Mouse (Mus musculus) brain, adult 10 weeks (tissue): ENCODE data around the gene Rhox2h. TPM values are rescaled to one million over a fixed set of nuclear protein-coding genes. Genes with fewer than 3 reads are reported as not detected.

Source experiments
- polyA plus RNA-seq: library from polyadenylated mRNA; stranded (reverse); fragments of 350-450 nt; fragmentation: Illumina TruSeq; extraction: RNeasy Lipid Tissue Mini Kit (QIAGEN cat#74804); gene quantifications from one replicate; pipeline ENCODE4 v1.2.3, GENCODE M21; 2015; ENCODE audit warnings: low read depth, low replicate concordance

The Rhox2h gene
- polyA plus RNA-seq, result not detected

DNA sequence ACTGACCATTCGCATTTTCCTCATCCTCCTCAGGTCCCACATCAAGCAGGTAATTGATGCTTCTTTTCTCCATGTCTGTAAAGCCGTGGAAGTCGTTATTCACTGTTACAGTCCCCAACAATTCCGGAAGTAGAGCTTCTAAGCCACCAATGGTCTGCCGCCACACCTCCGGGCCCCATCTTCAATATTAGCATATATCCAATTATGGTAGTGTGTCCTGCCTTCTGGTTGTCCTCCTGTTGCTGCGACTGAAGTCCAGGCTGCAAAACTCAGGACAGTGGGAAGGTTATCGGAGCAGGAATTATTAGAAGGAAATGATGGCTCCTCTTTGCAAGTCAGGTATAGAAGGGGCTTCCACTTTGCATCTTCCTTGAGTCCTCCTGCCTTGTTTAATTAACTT is at the start of gene Rhox2h:
Gene Rhox2h (minus strand): TSS at position 101 of the 400 bp plus-strand sequence.

DNA sequence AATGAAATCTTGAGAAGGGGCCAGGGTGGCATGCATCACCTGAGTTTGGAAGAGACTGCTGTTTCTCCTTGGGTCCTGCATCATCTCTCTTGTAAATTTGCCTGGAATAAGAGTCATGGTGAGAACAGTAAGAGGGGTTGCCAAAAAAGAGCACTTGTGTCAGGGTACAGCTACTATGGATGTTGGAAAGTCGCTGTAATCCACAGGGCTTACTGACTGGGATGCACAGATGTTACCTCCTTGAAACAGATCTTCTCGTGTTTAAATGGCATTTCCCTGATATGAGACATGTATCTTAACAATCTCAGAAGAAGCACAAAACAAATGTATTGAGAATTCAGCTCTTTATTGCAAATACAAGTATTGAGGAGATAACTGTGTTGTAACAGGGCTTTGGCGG is 4.4 kb downstream of the Rhox2h start, which contains the start of gene Rhox3h:
Gene Rhox3h (minus strand): TSS at position 101 of the 400 bp plus-strand sequence.

DNA sequence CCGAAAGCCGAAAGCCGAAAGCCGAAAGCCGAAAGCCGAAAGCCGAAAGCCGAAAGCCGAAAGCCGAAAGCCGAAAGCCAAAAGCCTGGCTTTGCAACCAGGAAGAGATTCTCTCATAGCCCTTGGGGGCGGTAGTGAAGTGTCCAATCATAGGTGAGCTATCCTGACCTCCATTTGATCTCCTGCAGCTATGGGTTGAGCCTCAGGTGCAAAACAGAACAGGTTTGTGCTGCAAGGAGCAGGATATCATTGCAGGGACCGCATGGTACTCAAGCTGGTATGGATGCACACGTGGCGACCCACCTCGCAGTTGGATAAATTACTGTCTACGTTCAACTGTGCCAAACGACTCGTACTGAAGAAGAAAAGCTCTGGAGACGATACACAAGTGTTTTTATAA is 21.9 kb downstream of the Rhox2h start, which contains the start of gene Rhox4g:
Gene Rhox4g (minus strand): TSS at position 101 of the 400 bp plus-strand sequence.

GRCm38 (mm10) chrX:37643370-37643769 is 29.7 kb downstream of the Rhox2h start, which contains the start of gene Rhox2g:
TSS of gene Rhox2g (minus strand) at chrX:37643470.

GRCm38 (mm10) chrX:37628512-37628911 is 44.6 kb downstream of the Rhox2h start, which contains the start of gene Rhox3g:
TSS of gene Rhox3g (minus strand) at chrX:37628612.

Other genes starting within 250 kb of the Rhox2h start
- gene Rhox4b, start 240.8 kb downstream of the Rhox2h start, polyA plus RNA-seq, result not detected
- not detected for gene Rhox2c, start 219.6 kb downstream of the Rhox2h start, polyA plus RNA-seq
- gene Rhox3c, start 214.7 kb downstream of the Rhox2h start, polyA plus RNA-seq, result not detected
- gene Rhox4c, start 192.9 kb downstream of the Rhox2h start, polyA plus RNA-seq, result not detected
- gene Rhox2d, start 179.8 kb downstream of the Rhox2h start, polyA plus RNA-seq, result not detected
- not detected for gene Rhox4d, start 158.9 kb downstream of the Rhox2h start, polyA plus RNA-seq
- gene Rhox2e, start 142.8 kb downstream of the Rhox2h start, polyA plus RNA-seq, result not detected
- gene Rhox3e, start 131.3 kb downstream of the Rhox2h start, polyA plus RNA-seq, result not detected
- gene Rhox4e, start 115.9 kb downstream of the Rhox2h start, polyA plus RNA-seq, result not detected
- not detected for gene Rhox2f, start 101.9 kb downstream of the Rhox2h start, polyA plus RNA-seq
- gene Rhox3f, start 92.3 kb downstream of the Rhox2h start, polyA plus RNA-seq, result not detected
- not detected for gene Rhox4f, start 65.6 kb downstream of the Rhox2h start, polyA plus RNA-seq
- gene Rhox3g, start 44.7 kb downstream of the Rhox2h start, polyA plus RNA-seq, result not detected
- not detected for gene Rhox2g, start 29.8 kb downstream of the Rhox2h start, polyA plus RNA-seq
- gene Rhox4g, start 21.9 kb downstream of the Rhox2h start, polyA plus RNA-seq, result not detected
- not detected for gene Rhox3h, start 4.5 kb downstream of the Rhox2h start, polyA plus RNA-seq
- gene Rhox5, start 131.6 kb upstream of the Rhox2h start, polyA plus RNA-seq, result not detected
- gene Rhox6, start 153.6 kb upstream of the Rhox2h start, polyA plus RNA-seq, result not detected
- not detected for gene Rhox7a, start 158.4 kb upstream of the Rhox2h start, polyA plus RNA-seq
- gene Rhox8, start 205.7 kb upstream of the Rhox2h start, polyA plus RNA-seq, result not detected
- not detected for gene Rhox7b, start 224.0 kb upstream of the Rhox2h start, polyA plus RNA-seq
- gene Rhox9, start 228.5 kb upstream of the Rhox2h start, polyA plus RNA-seq, result not detected